Mouse (Mus musculus) adrenal gland, postnatal 4 days (tissue): ENCODE measurements around the gene Ubr4. TPM values are rescaled to one million over a fixed set of nuclear protein-coding genes. Genes with fewer than 3 reads are reported as not detected.

Experiments
- DNase-seq, 2 experiments: peaks; one replicate each; pipeline ENCODE4 v3.0.0; 2021 to 2022; ENCODE audit warnings: low spot score in 2 of 2, mixed read lengths in 2 of 2
- total RNA-seq, 2 experiments: library from RNA; stranded (reverse); gene quantifications; 2 replicates each; pipeline ENCODE4 v1.2.3; 2021

Ubr4 gene
- total RNA-seq, 2 experiments from 2014 or later, result 114 to 124 TPM

DNA sequence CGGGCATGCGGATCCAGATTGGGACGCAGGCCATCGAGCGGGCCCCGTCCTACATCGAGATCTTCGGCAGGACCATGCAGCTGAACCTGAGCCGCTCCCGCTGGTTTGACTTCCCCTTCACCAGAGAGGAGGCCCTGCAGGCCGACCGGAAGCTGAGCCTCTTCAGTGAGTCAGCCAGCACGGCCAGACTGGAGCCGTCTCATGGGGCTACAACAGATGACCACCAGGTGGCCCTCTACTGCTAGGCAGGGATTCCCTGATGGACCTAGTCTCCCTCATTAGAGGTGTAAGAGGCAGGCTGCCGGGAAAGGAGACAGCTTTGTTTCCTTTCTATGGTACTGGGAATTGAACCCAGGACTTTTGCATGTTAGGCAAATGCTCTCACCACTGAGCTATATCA is 77.8 kb downstream of the Ubr4 start:
- DNase-seq, result peak; percentile 36 to 60

DNA sequence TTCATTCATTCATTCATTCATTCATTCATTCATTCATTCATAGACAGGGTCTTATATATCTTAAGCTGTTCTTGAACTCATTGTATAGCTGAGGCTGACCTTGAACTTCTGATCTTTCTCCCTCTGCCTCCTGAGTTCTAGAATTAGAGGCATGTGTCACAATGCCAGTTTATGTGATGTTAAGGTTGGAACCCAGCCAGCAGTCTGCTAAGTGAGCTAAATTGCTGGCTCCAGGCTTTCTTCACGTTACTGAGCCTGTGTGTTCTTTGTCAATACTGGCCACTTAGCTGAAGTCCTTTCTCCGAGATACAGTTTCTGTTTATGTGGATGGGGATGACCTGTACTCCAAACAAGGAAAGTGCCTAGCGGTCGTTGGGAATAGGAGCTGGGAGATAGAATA is 78.5 kb downstream of the Ubr4 start:
- no peak for DNase-seq

DNA sequence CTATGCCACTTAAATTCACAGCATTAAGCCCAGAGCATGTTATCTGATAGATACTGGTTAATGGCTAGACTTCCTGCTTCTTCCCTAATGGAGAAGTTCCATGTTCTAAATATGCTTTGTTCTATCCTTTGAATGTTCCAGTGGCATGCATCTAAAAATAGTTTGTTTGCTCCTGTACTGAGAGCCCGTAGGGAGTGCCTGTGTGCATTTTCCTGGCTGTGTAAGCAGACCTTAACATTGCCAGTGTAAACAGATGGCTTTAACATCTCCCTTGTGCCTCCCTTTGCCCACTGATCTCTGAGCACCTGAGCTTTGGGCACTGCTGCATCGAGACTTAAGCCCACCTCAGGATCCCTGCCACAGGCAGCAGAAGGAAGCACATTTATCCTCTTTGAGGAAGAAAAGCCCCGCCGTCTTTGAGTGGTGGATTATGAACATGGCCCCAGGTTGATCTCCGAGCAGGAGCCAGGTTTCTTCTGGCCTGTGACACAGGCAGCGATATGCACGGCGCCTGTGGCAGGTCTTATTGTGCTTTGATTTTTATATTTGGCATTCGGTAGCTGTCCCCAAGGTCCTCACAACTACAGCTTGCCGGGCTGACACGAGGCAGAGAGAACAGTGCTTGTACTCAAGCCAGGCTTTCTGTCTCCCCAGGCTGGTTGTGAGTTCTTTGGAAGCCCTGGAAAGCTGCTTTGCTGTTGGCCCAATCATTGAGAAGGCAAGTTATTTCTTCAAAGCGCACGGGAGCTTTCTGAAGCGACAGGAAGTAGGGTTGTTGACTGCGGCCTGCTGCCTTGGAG is 80.8 kb downstream of the Ubr4 start:
- DNase-seq, result no peak

DNA sequence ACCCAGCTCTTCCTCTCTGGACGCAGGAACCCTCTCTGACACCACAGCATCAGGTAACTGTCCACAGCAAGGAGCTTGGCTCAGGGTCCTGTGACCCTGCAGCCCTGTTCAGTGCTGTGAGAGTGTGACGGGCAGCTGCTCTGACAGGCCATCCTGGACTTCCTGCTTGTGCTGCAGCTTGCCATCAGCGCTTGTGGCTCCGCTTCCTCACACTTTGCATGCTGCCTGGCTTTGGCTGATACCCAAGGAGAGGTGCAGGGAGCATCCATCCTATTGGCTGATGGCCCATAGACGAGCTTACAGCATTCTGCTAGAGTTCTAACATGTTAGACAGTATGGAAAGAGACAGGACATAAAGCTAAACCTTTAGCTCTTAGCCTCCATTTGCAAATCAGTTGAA is 88.8 kb downstream of the Ubr4 start:
- DNase-seq, result no peak

DNA sequence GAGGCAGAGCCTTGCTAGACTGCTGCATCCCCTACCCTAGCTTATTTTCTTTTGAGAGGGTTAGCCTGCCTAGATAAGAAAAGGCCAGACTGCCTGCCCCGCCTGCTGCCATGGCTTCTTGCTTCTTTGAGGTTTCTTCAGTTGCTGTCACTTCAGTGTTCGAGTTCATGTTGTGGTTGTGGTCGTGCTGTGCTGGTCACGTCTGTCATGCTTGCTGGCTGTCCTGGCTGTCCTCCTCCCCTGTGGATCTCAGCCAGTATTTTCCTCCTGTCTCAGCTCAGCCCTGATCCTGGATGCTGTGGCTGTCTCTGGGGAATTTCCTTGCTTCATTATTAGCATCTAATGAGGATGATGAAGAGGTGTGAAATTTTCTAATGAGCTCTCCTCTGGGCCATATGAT is 89.4 kb downstream of the Ubr4 start:
- no peak for DNase-seq

DNA sequence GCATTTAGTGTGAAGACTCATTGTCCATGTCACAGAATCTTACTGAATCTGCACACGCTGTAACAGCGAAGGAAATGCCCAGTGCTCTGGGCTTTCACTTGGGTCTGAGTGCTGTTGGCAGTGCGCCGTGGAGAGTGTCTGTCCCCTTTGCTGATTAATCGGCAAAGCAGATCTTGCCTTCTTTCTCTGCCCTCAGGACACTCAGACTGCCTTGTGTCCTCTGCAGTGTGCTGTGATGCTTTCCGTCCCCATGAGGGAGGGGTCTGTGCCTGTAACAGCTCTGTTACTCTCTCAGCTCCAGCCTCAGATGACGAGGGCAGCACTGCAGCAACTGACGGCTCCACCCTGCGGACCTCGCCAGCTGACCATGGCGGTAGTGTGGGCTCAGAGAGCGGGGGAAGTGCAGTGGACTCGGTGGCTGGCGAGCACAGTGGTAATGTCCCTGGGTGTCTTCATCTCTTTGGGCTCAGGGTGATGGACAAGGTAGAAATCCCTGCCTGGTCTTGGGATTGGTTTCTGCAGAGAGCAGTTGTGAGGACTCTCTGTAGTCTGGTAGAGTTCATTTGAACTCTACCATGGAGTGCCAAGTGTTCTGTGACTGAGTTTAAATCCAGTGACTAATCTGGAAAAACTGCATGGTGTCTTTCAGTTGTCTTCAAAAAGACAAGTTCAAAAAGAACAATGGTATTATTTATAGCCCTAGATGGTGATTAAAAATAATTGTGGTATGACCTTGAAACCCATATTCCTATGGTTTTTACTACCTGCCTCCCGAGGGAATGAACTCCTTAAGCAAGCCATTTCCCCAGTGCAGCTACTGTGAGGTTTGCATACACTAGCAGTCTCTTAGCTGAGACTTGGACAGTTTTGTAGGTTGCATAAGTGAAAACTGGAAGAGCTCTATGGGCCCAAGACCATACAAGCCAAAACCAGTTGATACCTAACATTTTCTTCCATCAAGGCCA is 90.3 kb downstream of the Ubr4 start:
- no peak for DNase-seq

DNA sequence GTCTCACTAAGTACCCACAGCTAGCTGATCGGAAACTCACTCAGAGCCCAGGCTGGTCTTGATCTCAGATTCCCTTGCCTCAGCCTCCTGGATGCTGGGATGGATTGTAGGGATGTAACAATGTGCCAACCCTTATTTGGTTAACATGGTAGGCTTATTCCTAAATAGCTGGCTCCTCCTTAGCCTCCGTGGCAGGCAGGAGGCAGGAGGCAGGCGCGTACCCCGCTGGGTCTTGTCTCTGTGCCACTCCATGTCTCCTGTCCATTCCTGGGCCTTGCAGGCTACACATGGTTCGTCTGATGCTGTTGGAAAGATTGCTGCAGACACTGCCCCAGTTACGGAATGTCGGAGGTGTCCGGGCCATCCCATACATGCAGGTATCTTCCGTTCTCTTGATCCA is 91.9 kb downstream of the Ubr4 start:
- DNase-seq, result no peak

DNA sequence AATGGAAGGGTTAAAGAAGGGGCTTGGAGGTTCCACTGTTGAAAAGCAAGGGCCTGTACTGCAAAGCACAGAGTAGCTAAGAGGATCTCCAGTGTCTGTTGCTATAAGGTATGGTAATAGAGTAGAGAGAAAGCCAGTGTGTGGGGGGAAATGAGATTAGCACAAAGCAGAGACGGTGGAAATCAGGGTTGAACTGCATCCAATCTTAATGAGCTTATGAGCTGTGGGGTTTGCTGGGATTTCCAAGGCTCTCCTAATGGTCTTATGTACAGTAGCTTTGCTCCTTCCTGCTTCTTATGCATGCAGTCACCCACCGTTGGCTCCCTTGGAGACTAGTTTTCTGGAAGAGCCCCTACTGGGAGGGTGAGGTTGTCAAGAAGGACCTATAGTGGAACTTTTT is 93.8 kb downstream of the Ubr4 start:
- no peak for DNase-seq

DNA sequence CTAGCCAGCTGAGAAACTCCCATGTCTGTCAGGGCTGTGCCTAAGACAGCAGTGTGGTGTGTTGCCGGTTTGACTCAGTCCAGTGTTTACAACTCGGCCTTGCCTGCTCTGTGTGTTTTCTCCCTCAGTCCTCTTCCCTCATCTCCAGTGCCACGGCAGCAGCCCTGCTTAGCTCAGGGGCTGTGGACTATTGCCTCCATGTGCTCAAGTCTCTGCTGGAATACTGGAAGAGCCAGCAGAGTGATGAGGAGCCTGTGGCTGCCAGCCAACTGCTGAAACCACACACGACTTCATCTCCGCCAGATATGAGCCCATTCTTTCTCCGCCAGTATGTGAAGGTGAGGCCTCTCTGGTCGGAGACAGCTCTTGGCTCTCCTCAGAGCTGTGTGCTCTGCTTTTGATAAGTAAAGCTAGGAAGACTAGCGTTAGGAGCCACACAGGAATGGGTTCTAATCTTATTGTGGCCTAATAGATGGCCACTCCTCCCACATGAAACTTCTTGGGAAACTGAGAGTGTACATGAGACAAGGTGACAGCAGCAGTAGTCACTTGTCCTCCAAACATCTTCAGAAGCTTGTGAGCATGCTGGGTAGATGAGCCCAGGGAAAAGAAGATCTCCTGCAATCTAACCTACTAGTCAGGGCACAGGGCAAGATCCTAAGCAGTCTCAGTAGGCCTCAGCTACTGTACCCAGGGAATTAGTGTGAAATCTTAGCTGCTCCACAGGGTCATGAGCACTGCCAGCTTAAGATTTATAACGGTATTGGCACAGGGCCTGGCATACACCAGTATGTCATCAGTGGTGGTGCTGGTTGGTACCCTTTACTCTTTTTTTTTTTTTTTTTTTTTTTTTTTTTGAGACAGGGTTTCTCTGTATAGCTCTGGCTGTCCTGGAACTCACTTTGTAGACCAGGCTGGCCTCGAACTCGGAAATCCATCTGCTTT is 94.6 kb downstream of the Ubr4 start:
- no peak for DNase-seq

DNA sequence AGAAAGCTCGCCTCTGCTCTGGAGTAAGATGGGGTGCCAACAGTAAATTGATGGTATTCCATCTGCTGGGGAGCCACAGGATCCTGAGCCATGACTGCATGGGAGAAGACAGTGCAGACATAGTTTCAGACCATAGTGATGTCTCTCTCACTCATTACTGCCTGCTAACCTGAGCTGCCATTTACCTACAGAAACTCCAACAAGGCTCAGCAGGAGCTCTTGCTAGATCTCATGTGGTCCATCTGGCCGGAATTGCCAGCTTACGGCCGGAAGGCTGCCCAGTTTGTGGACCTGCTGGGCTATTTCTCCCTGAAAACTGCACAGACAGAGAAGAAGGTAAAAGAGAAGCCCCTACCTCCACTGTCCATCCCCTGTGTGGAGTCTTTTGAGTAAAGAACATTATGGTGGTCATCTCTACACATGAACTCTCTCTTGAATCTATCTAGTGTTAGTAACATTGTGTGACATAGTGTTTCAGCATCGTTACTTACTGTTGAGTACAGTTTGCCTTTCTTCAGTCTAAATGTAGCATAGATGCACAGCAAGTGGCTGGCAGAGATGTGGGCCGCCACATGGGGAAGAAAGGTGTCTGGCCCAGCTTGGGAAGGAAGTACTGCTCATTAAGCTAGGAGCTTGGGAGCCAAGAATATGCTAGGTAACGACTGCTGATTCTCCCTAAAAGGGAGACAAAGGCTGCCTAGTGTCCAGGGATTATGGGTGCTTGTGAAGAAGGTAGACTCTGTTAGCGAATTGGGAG is 100.7 kb downstream of the Ubr4 start:
- no peak for DNase-seq

DNA sequence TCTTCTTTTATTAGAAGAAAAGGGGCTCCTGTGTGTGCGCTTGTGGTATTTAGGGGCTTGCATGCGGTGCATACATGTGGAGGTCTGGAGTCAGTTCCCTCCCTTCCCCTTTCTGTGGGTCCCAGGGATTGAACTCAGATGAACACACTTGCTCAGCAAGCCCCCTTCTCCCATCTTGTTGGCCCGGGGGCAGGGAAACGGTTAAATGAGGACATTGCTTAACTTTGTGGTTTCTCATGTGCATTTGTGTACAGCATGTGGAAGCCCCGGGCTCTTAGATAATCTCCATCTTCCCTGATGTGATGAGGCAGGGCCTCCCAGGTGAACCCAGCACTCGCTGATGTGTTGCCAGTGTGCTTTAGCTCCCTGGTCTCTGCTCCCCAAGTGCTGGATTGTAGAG is 101.9 kb downstream of the Ubr4 start:
- no peak for DNase-seq

DNA sequence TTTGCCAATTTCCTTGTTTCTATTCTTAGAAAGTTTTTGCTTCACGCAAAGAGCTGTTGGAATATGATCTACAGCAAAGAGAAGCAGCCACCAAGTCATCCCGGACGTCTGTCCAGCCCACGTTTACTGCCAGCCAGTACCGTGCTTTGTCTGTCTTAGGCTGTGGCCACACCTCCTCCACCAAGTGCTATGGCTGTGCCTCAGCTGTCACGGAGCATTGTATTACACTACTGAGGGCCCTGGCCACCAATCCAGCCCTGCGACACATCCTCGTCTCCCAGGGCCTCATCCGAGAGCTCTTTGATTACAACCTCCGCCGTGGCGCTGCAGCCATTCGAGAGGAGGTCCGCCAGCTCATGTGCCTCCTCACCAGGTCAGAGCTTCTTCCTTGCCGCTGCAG is 107.6 kb downstream of the Ubr4 start:
- no peak for DNase-seq

DNA sequence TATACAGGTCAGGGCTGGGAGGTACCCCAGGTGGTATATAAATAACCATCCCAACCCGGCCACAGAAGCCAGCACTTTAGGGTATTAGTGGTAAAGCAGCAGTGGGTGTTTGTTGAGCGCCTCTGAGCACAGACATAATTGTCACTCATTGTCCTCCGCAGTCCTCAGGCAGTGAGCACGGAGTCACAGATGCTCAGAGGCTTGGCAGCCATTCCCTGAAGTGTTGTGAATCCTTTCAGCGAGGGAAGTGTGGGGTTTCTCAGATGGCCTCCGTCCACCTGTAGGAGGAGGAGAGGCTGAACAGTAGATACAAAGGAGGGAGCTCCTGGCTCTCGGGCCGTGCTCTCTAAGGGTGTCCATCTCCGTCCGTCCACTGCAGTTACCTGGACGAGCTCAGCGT is 111.8 kb downstream of the Ubr4 start:
- no peak for DNase-seq

DNA sequence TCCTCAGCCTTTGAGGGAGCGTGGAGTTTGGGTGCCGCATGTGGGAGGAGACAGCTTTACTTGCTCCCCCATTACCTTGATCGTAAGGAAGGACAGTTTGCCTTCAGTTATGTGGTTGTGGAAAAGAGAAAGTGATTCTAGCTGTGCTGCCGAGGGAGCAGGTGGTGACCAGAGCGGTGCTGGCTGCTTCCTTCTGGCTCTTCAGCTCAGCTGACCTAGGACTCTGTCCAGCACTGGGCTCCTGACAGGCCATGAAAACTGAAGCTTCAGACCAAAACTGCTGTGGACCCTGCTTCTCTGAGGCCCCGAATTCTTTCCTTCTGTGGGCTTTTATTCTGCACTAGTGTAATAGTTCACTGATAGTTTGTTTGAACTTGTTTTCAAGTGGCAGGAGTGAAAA is 114.1 kb downstream of the Ubr4 start:
- DNase-seq, result no peak

DNA sequence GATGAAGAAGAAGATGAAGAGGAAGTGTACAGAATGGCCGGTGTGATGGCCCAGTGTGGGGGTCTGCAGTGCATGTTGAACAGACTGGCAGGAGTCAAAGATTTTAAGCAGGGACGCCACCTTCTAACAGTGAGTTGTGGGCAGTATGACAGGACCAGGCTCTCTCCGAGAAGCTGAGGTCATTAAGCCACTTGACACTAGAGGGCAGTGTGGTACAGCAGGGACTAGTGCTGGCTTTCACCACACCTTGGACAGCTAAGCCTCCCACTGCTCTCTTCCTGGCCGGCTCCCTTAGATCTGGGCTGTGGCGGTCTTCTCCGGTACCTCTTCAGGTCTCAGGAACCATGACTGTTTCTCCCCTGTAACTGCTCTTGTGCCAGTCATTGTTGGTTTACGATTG is 117.8 kb downstream of the Ubr4 start:
- peak; percentile 26 to 58 for DNase-seq

DNA sequence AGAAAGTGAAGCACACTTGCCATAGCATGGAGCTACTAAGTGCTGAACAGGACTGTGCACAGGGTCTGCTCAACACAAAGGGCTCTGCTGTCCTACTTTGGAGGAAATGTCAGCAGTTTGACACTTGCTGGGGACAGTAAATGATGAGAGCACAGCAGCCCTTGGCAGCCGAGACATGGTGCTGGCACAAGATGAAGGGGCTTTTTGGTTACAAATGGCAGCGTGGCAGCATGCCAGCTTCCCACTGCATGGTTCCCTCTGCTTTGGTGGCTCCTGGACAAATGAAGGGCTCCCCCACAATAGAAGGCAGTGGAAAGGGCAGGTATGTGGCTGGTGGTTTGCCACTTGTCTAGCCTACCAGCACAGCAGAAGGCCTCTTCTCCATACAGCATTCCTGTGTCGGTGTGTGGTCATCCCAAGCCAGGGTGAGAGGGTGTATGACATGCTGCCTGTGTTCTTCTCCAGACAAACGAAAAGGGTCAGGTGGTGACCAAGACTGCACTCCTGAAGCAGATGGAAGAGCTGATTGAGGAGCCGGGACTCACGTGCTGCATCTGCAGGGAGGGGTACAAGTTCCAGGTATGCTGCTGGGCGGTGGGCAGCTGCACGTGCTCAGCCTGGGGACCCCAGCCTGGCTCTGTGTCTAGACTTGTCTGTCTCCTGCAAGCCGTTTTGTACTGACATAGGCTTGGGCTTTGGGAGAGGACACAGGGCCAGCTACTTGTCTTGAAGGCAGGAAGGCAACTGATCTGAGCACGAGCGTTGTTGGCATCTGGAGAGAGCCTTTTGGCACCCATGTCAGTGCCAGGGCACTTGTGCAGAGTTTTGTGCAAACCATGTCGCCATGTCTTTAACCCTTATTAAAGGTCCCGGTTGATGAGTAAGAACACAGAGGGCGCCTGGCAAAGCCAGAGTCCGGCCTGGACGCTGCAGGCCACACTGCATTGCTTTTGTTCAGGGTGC is 124.5 kb downstream of the Ubr4 start:
- peak in 1 of 2 experiments; percentile 26 for DNase-seq

DNA sequence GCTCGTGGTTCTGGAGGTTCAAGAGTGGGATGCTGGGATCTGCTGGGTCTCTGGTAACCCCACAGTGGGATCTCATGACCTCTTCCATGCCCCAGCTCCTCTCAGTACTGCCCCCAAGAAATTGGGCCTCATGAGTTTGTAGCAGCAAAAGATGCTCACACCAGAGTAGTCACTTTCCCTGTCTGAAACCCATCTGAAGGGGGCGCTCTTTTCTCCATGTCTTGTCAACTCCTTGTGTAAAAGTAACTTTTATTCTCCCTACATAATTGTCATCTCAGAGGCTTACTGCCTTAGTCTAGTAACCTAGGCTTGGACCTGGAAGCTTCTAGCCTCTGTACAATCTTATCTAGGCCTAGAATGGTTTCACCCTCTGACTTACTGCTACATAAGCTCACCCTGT is 125.6 kb downstream of the Ubr4 start:
- DNase-seq, result no peak

DNA sequence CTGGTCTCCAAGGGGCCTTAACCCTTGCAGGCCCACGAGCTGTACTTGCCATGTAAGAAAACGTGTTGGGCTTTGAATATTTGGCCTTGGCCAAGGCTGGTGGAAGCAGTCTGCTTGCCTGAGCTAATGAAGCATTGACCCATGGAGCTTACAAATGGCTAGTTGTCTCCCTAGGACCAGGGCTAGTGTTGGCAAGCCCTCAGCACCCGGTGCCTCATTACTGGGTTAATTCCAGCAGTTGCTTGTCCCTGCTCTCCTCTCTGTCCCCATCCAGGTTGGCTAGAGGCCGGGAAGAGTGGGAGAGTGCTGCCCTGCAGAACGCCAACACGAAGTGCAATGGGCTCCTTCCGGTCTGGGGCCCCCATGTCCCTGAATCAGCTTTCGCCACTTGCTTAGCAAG is 126.8 kb downstream of the Ubr4 start:
- no peak for DNase-seq

DNA sequence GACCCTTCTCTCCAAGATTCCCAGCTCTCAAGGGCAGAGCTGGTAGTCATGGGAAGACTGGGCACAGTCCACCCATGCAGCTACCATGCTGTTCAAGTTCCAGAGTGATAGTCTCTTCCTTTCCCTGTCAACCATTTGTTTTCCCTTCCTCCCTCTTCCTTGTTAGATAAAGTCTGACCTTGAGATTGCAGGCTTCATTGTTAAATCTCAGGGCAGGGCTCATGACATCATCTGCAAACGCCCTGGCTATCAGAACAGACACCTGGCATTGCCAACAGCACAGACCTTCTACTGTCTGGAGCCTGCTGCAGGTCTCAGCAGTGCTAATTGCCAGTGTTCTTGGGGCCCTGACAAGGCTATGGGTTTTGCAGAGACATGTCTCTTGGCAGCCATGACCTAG is 129.0 kb downstream of the Ubr4 start:
- DNase-seq, result no peak
